Mouse (Mus musculus): ENCODE data around the gene Rab20. TPM values are rescaled to one million over a fixed set of nuclear protein-coding genes. Genes with fewer than 3 reads are reported as not detected.
A peak's percentile ranks its signal among the peaks of the same experiment; 100 is the strongest.
"Not testable (repeated sequence)": the region's sequence is repeated elsewhere in the genome, so short reads cannot be mapped to it uniquely, and the experiment has no call there.

Gene Rab20
- polyA plus RNA-seq, 1 experiment from 2014 or later = 4.6 TPM

DNA sequence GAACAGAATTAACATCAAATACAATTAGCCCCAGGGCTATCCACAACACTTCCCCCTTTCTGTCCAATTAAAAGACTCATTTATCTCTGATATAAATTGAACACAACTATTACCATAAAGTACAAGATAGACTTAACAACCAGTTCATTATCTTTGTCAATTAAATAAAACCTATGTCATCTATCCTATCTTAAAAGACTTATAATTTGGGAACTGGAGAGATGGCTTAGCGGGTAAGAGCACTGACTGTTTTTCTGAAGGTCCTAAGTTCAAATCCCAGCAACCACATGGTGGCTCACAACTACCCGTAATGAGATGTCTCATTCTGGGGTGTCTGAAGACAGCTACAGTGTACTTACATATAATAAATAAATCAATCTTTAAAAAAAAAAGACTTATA lies 13.8 kb upstream of the Rab20 start:
- H3K9ac ChIP-seq (replicated peaks; ENCODE audit: low read depth, low read length); H3K4me3 ChIP-seq (ENCODE audit: low read depth, low read length); H3K27me3 ChIP-seq (ENCODE audit: control insufficient read depth, insufficient read depth, low read length); H3K4me2 ChIP-seq (replicated peaks; ENCODE audit: low read depth, low read length); H3K9me3 ChIP-seq (ENCODE audit: control insufficient read depth, low read depth, low read length); ATAC-seq (ENCODE audit: insufficient number of reproducible peaks, insufficient read depth, low FRiP score, low read depth); H3K4me1 ChIP-seq (ENCODE audit: control insufficient read depth, insufficient read depth, low read length); H3K36me3 ChIP-seq (ENCODE audit: control insufficient read depth, insufficient read depth, low read length); H3K27ac ChIP-seq (ENCODE audit: low read length): not testable (repeated sequence)
- 73% methylated on average over 2 of the region's 2 CpGs for WGBS

DNA sequence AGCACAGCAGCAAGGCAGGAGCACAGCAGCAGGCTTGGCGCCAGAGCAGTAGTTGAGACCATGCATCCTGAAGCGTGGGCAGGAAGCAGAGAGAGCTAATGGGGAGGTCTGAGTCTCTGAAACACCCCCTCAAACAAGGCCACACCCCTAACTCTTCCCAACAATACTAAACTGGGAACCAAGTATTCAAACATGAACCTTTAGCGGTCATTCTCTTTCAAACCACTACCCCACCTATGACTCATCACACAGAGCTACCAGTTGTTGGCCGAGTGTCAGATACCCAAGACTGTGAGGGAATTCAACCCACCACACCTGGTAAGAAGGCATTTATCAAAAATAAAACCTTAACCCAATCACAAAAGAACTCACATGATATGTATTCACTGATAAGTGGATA lies 8.7 kb upstream of the Rab20 start:
- no peaks in the 10 kb centered on the region for H3K4me1 ChIP-seq (ENCODE audit: control insufficient read depth, insufficient read depth, low read length)
- H3K4me2 ChIP-seq (replicated peaks; ENCODE audit: low read depth, low read length) = no peak overlapping the region
- H3K27ac ChIP-seq (ENCODE audit: low read length) = no peak overlapping the region
- H3K9ac ChIP-seq (replicated peaks; ENCODE audit: low read depth, low read length) = no peak overlapping the region
- no peak for ATAC-seq (ENCODE audit: insufficient number of reproducible peaks, insufficient read depth, low FRiP score, low read depth)
- no peaks in the 10 kb centered on the region for H3K36me3 ChIP-seq (ENCODE audit: control insufficient read depth, insufficient read depth, low read length)
- H3K27me3 ChIP-seq (ENCODE audit: control insufficient read depth, insufficient read depth, low read length) = no peaks in the 10 kb centered on the region
- WGBS = 64% methylated on average over 4 of the region's 4 CpGs
- H3K4me3 ChIP-seq (ENCODE audit: low read depth, low read length) = no peak overlapping the region
- no peaks in the 10 kb centered on the region for H3K9me3 ChIP-seq (ENCODE audit: control insufficient read depth, low read depth, low read length)

DNA sequence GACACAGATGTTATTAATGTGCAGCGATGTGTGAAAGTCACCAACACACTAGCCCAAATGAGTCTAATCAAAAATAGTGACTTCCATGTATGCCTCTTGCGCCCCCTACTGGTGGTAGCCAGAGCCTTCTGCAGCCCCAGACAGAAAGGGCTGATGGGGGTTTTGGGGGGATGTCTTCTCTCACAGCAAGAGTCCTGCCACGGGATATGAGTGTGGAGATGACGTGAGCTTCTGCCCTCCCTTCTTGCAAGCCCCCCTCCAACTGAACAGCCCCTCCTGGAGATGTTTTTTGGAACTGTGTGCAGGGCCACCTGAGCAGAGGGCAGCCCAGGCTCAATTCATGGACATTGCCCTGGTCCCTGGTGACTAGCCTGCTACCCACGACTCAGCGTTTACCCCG lies 7.6 kb upstream of the Rab20 start:
- H3K27ac ChIP-seq (ENCODE audit: low read length) = no peak overlapping the region
- H3K36me3 ChIP-seq (ENCODE audit: control insufficient read depth, insufficient read depth, low read length) = no peaks in the 10 kb centered on the region
- H3K4me3 ChIP-seq (ENCODE audit: low read depth, low read length) = no peak overlapping the region
- H3K9ac ChIP-seq (replicated peaks; ENCODE audit: low read depth, low read length) = no peak overlapping the region
- no peaks in the 10 kb centered on the region for H3K9me3 ChIP-seq (ENCODE audit: control insufficient read depth, low read depth, low read length)
- H3K4me1 ChIP-seq (ENCODE audit: control insufficient read depth, insufficient read depth, low read length) = no peaks in the 10 kb centered on the region
- no peak for ATAC-seq (ENCODE audit: insufficient number of reproducible peaks, insufficient read depth, low FRiP score, low read depth)
- no peak overlapping the region for H3K4me2 ChIP-seq (replicated peaks; ENCODE audit: low read depth, low read length)
- H3K27me3 ChIP-seq (ENCODE audit: control insufficient read depth, insufficient read depth, low read length) = no peaks in the 10 kb centered on the region; the same call in 1 of the 2 replicates
- 22% methylated on average over 7 of the region's 7 CpGs for WGBS

DNA sequence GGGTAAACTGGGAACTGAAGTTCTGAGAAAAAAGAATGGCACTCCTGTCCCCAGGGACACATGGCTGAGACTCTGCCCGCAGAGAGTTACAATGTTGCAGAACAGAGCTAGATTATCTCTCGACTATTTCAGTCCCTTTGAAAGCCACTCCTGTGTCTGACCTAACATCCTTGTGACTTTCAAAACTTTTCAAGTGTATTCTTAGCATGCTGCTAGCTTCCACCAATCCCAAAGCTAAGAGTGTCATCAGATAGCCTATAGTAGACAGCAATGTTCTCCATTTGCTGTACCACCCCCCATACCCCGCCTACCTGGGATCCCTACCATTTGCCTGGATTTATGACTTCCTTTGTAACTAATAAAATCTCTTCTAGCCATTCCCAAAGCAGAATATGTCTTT lies 4.0 kb upstream of the Rab20 start:
- ATAC-seq (ENCODE audit: insufficient number of reproducible peaks, insufficient read depth, low FRiP score, low read depth) = no peak
- H3K4me3 ChIP-seq (ENCODE audit: low read depth, low read length) = no peak overlapping the region
- H3K9me3 ChIP-seq (ENCODE audit: control insufficient read depth, low read depth, low read length) = no peaks in the 10 kb centered on the region
- H3K27me3 ChIP-seq (ENCODE audit: control insufficient read depth, insufficient read depth, low read length) = no peaks in the 10 kb centered on the region; the same call in 1 of the 2 replicates
- H3K9ac ChIP-seq (replicated peaks; ENCODE audit: low read depth, low read length) = no peak overlapping the region
- no peak overlapping the region for H3K27ac ChIP-seq (ENCODE audit: low read length)
- no peaks in the 10 kb centered on the region; the same call in 1 of the 2 replicates for H3K4me1 ChIP-seq (ENCODE audit: control insufficient read depth, insufficient read depth, low read length)
- no peaks in the 10 kb centered on the region for H3K36me3 ChIP-seq (ENCODE audit: control insufficient read depth, insufficient read depth, low read length)
- no peak overlapping the region for H3K4me2 ChIP-seq (replicated peaks; ENCODE audit: low read depth, low read length)
- 68% methylated on average over 3 of the region's 3 CpGs for WGBS

DNA sequence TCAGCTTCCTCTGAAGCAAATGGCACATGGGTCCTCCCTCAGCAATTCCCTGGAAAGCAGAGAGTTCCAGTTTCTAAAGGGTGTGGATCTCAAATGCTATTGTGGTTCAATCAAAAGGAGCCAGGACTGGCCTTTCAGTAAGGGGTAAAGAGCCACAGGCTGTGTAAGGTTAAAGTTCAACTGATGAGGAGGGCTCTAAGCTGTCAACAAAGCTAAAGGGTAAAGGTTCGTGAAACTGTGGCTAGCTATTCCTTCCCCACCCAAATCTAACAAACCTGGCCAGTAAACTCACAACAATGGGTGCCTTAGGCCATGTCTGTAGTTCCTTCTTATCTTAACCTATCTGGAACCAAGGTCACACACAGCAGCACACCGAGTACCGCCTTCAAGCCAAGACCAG lies 3.4 kb upstream of the Rab20 start:
- no peak overlapping the region for H3K9ac ChIP-seq (replicated peaks; ENCODE audit: low read depth, low read length)
- H3K4me3 ChIP-seq (ENCODE audit: low read depth, low read length) = no peak overlapping the region
- peaks cover 3% of the 10 kb centered on the region; the same call in 1 of the 2 replicates for H3K27me3 ChIP-seq (ENCODE audit: control insufficient read depth, insufficient read depth, low read length)
- no peak overlapping the region for H3K27ac ChIP-seq (ENCODE audit: low read length)
- WGBS = 71% methylated on average over 3 of the region's 3 CpGs
- peaks cover 3% of the 10 kb centered on the region for H3K4me1 ChIP-seq (ENCODE audit: control insufficient read depth, insufficient read depth, low read length)
- no peaks in the 10 kb centered on the region for H3K36me3 ChIP-seq (ENCODE audit: control insufficient read depth, insufficient read depth, low read length)
- no peaks in the 10 kb centered on the region for H3K9me3 ChIP-seq (ENCODE audit: control insufficient read depth, low read depth, low read length)
- no peak overlapping the region for H3K4me2 ChIP-seq (replicated peaks; ENCODE audit: low read depth, low read length)
- ATAC-seq (ENCODE audit: insufficient number of reproducible peaks, insufficient read depth, low FRiP score, low read depth) = no peak

DNA sequence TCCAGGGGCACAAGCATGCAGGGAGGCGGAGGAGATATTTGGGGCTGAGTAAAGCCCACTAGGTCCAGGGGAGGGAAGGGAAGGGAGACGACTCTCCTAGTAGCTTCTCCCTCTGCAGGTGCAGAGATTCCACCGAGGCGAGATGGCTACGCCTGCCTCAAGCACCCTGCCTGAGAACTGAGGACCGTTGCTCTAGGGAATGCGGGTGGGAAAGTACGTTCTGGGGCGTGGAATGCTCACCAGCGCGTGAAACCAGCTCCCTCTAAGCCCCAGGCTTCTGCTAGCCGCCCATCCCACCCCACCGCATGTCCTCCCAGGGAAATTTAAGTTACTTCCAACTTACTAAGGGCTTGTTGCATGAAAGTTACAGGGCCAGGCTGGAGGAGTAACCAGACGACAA lies 1.1 kb upstream of the Rab20 start:
- WGBS = 17% methylated on average over 14 of the region's 14 CpGs
- ATAC-seq (ENCODE audit: insufficient number of reproducible peaks, insufficient read depth, low FRiP score, low read depth) = no peak
- no peak overlapping the region for H3K27ac ChIP-seq (ENCODE audit: low read length)
- no peaks in the 10 kb centered on the region for H3K36me3 ChIP-seq (ENCODE audit: control insufficient read depth, insufficient read depth, low read length)
- H3K27me3 ChIP-seq (ENCODE audit: control insufficient read depth, insufficient read depth, low read length) = peaks cover 5% of the 10 kb centered on the region; the same call in 1 of the 2 replicates
- peaks cover 13% of the 10 kb centered on the region for H3K4me1 ChIP-seq (ENCODE audit: control insufficient read depth, insufficient read depth, low read length)
- H3K4me3 ChIP-seq (ENCODE audit: low read depth, low read length) = no peak overlapping the region
- no peak overlapping the region for H3K9ac ChIP-seq (replicated peaks; ENCODE audit: low read depth, low read length)
- no peak overlapping the region for H3K4me2 ChIP-seq (replicated peaks; ENCODE audit: low read depth, low read length)
- no peaks in the 10 kb centered on the region for H3K9me3 ChIP-seq (ENCODE audit: control insufficient read depth, low read depth, low read length)

DNA sequence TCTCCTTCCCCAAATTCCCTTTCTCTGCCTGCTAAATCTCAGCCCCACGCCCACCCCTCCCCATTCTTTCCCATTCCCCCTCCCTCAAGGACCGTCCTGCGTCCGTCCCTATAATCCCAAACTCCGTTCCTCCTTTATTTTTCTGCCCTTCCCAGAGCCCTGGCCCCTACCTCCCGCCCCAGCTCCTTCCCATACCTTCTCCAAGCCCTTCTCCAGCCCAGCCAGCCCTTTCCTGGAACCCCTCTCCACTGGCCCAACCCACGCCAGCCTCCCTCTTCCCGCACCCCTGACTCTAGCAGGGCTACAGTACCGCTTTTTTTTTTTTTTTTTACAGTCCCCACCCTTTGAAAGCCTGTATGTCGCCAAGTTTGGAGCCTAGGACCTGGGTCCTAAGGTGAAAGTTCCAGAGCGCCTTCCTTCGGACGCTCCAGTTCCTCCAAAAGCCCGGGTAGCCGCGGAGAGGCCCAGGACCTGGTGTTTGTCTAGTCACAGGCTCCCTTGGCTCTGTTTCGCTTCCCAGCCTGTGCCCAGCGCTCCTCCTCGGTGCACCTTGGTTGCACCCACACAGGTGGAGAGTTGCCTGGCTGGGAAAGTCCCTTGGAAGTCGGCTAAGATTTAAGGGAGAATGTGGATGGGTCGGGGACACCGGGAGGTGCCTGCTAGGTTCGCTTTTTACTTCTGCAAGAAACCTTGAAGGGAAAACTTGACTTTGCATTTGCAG lies 457 bp upstream of the Rab20 start:
- Histone ChIP-seq H3K27ac (ENCODE audit: low read length) (no peak overlapping the region), H3K9me3 (ENCODE audit: control insufficient read depth, low read depth, low read length) (no peaks in the 10 kb centered on the region), H3K27me3 (ENCODE audit: control insufficient read depth, insufficient read depth, low read length) (peaks cover 5% of the 10 kb centered on the region; the same call in 1 of the 2 replicates), H3K9ac (replicated peaks; ENCODE audit: low read depth, low read length) (no peak overlapping the region), H3K4me3 (ENCODE audit: low read depth, low read length) (peak overlapping the region; percentile 61), H3K4me1 (ENCODE audit: control insufficient read depth, insufficient read depth, low read length) (peaks cover 13% of the 10 kb centered on the region), H3K4me2 (replicated peaks; ENCODE audit: low read depth, low read length) (peak overlapping the region; percentile 100), H3K36me3 (ENCODE audit: control insufficient read depth, insufficient read depth, low read length) (no peaks in the 10 kb centered on the region)
- ATAC-seq (ENCODE audit: insufficient number of reproducible peaks, insufficient read depth, low FRiP score, low read depth) = 0 out of 2 replicates have a peak, but pooled peaks have one; percentile 26
- 5% methylated on average over 23 of the region's 23 CpGs for WGBS

DNA sequence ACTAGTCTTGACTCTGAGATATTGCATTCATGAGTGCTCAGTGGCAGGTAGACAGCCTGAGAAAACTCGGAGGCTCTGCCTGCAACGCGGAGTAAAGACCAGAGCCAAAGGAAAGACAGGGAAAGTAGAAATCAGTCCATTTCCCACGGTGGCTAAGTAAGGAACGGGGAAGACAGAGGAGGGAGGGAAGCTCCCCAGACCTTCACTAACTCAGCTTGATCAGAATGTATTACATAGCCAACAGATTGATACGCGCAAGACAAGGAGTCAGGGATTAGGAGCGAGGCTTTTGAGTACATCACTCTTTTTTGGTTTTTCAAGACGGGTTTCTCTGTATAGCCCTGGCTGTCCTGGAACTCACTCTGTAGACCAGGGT lies 1.3 kb downstream of the Rab20 start:
- no peaks in the 10 kb centered on the region for H3K36me3 ChIP-seq (ENCODE audit: control insufficient read depth, insufficient read depth, low read length)
- H3K4me3 ChIP-seq (ENCODE audit: low read depth, low read length) = peak overlapping the region; percentile 61
- H3K4me1 ChIP-seq (ENCODE audit: control insufficient read depth, insufficient read depth, low read length) = peaks cover 18% of the 10 kb centered on the region
- WGBS = 6% methylated on average over 9 of the region's 9 CpGs
- peaks cover 5% of the 10 kb centered on the region; the same call in 1 of the 2 replicates for H3K27me3 ChIP-seq (ENCODE audit: control insufficient read depth, insufficient read depth, low read length)
- H3K4me2 ChIP-seq (replicated peaks; ENCODE audit: low read depth, low read length) = peak overlapping the region; percentile 100
- no peak overlapping the region for H3K9ac ChIP-seq (replicated peaks; ENCODE audit: low read depth, low read length)
- no peak for ATAC-seq (ENCODE audit: insufficient number of reproducible peaks, insufficient read depth, low FRiP score, low read depth)
- H3K9me3 ChIP-seq (ENCODE audit: control insufficient read depth, low read depth, low read length) = no peaks in the 10 kb centered on the region
- H3K27ac ChIP-seq (ENCODE audit: low read length) = no peak overlapping the region; the same call in 1 of the 2 replicates

Measured in stomach, embryonic 14.5 days (tissue).